Mouse (Mus musculus) liver, embryonic 12.5 days (tissue): Measurements from ENCODE around the gene Iqcj. TPM values are rescaled to one million over a fixed set of nuclear protein-coding genes. Genes with fewer than 3 reads are reported as not detected.

Experiments
- ATAC-seq: fragments of 200-750 bp; cut with Nextera tagmentation; 2 replicates; pipeline ENCODE4 v1.8.0; 2017; ENCODE audit warnings: moderate number of reproducible peaks, mild to moderate bottlenecking, moderate library complexity
- H3K27ac ChIP-seq: fragments of 300-500 bp; sonication (generic); 2 replicates; pipeline ENCODE4 v1.5.1; 2016; ENCODE audit warnings: mild to moderate bottlenecking
- H3K27me3 ChIP-seq: fragments of 300-500 bp; sonication (generic); replicated peaks from 2 replicates; pipeline ENCODE4 v1.6.1; 2016; ENCODE audit warnings: mild to moderate bottlenecking, moderate library complexity
- H3K36me3 ChIP-seq: fragments of 300-500 bp; sonication (generic); 2 replicates; pipeline ENCODE4 v1.6.1; 2016; ENCODE audit warnings: mild to moderate bottlenecking, moderate library complexity
- H3K4me1 ChIP-seq: fragments of 300-500 bp; sonication (generic); 2 replicates; pipeline ENCODE4 v1.6.1; 2016
- H3K4me2 ChIP-seq: fragments of 300-500 bp; sonication (generic); 2 replicates; pipeline ENCODE4 v1.6.1; 2016; ENCODE audit warnings: mild to moderate bottlenecking, moderate library complexity
- H3K4me3 ChIP-seq: fragments of 300-500 bp; sonication (generic); 2 replicates; pipeline ENCODE4 v1.5.1; 2016; ENCODE audit warnings: mild to moderate bottlenecking, moderate library complexity
- H3K9ac ChIP-seq: fragments of 300-500 bp; sonication (generic); 2 replicates; pipeline ENCODE4 v1.6.1; 2016; ENCODE audit warnings: mild to moderate bottlenecking, moderate library complexity
- H3K9me3 ChIP-seq: fragments of 300-500 bp; sonication (generic); replicated peaks from 2 replicates; pipeline ENCODE4 v1.6.1; 2016; ENCODE audit warnings: mild to moderate bottlenecking, moderate library complexity
- whole genome bisulfite sequencing: fragments of 180-500 bp; shearing (Covaris S2); methylation state at CpG from one replicate; pipeline ENCODE4 v1.1.7; 2016; ENCODE audit not compliant: insufficient replicate concordance; 5-methylcytosine and 5-hydroxymethylcytosine counted together
- polyA plus RNA-seq: library from polyadenylated mRNA; unstranded; fragments of >200 nt; fragmentation: Nextera tagmentation; extraction: Ambion mirVana; gene quantifications from 2 replicates; pipeline ENCODE4 v1.2.1, GENCODE M21; 2016

The Iqcj gene
- polyA plus RNA-seq, 1 experiment from 2014 or later, result not detected

- 46% methylated on average over 4 of the region's 4 CpGs for WGBS
- Histone ChIP-seq H3K9me3 (no peaks in the 10 kb centered on the region), H3K36me3 (no peaks in the 10 kb centered on the region), H3K4me3 (no peak overlapping the region), H3K27ac (no peak overlapping the region), H3K4me2 (no peak overlapping the region), H3K27me3 (no peaks in the 10 kb centered on the region), H3K4me1 (no peaks in the 10 kb centered on the region), H3K9ac (no peak overlapping the region)
- ATAC-seq, result no peak
These were observed 209.3 kb downstream of the Iqcj start for GRCm38 (mm10) chr3:68101343-68101742.

DNA sequence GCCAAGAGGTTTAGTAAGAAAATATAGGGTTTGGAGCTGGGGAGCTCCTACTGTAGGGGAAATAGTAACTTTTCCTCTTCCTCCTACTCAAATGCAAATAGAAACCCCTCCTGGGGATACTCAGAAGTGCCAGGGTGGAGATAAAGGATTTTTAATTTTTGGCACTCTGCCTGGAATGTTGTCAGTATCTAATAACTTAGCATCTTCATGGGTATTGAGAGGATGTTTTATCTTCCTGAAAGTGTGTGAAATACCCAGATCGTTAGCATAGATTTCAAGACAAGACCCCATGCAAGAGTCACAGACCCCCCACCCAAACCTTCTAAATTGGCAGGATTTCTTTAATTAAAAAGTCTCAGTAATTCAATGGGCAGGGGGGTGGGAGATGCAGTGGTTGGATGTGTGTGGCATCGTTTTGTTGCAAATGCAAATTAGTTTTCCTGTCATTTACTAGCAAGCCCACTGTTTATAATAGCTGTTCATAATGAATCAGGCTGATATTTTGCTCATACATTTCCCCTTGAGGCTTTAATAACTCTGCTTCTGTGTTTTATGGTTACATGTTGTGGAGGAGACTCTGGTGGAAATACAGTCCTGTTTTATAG lies 213.2 kb downstream of the Iqcj start:
- Histone ChIP-seq H3K4me2 (no peak overlapping the region), H3K9ac (no peak overlapping the region), H3K4me1 (no peaks in the 10 kb centered on the region), H3K27ac (no peak overlapping the region), H3K27me3 (no peaks in the 10 kb centered on the region), H3K4me3 (no peak overlapping the region), H3K9me3 (no peaks in the 10 kb centered on the region), H3K36me3 (no peaks in the 10 kb centered on the region)
- no peak for ATAC-seq
- 51% methylated on average over 2 of the region's 2 CpGs for whole genome bisulfite sequencing

Other genes starting within 250 kb of the Iqcj start
- gene Iqschfp, start within 50 bp of the Iqcj start, polyA plus RNA-seq, result not detected in 2 replicates
- gene Schip1, start 172.6 kb downstream of the Iqcj start, polyA plus RNA-seq, result 5.0 and 5.8 TPM in 2 replicates